Mouse (Mus musculus) heart, postnatal 0 days (tissue): Measurements from ENCODE around the gene Kcnh7. TPM values are rescaled to one million over a fixed set of nuclear protein-coding genes. Genes with fewer than 3 reads are reported as not detected.

Experiments used
- ATAC-seq: fragments of 200-750 bp; cut with Nextera tagmentation; 2 replicates; pipeline ENCODE4 v1.8.0; 2017; ENCODE audit warnings: low read depth, moderate number of reproducible peaks, moderate library complexity; ENCODE audit not compliant: insufficient read depth
- DNase-seq: peaks from one replicate; pipeline ENCODE4 v3.0.0-alpha.2; 2016; ENCODE audit warnings: low spot score
- H3K27ac ChIP-seq: fragments of 300-500 bp; sonication (generic); 2 replicates; pipeline ENCODE4 v1.5.1; 2014; ENCODE audit warnings: low read depth, mild to moderate bottlenecking
- H3K27me3 ChIP-seq: fragments of 300-500 bp; sonication (generic); 2 replicates; pipeline ENCODE4 v1.6.1; 2014; ENCODE audit warnings: low read length, mixed read lengths; ENCODE audit not compliant: control insufficient read depth, insufficient read depth
- H3K36me3 ChIP-seq: fragments of 300-500 bp; sonication (generic); replicated peaks from 2 replicates; pipeline ENCODE4 v1.6.1; 2014; ENCODE audit warnings: low read length, mixed read lengths; ENCODE audit not compliant: control insufficient read depth, insufficient read depth
- H3K4me1 ChIP-seq: fragments of 300-500 bp; sonication (generic); 2 replicates; pipeline ENCODE4 v1.6.1; 2014; ENCODE audit warnings: antibody characterized with exemption; ENCODE audit not compliant: control insufficient read depth, insufficient read depth
- H3K4me2 ChIP-seq: fragments of 300-500 bp; sonication (generic); 2 replicates; pipeline ENCODE4 v1.6.1; 2014; ENCODE audit warnings: low read depth, mild to moderate bottlenecking, low read length, moderate library complexity
- H3K4me3 ChIP-seq: fragments of 300-500 bp; sonication (generic); 2 replicates; pipeline ENCODE4 v1.5.1; 2014; ENCODE audit warnings: low read depth, low read length
- H3K9ac ChIP-seq: fragments of 300-500 bp; sonication (generic); replicated peaks from 2 replicates; pipeline ENCODE4 v1.6.1; 2014; ENCODE audit warnings: low read depth, low read length, mixed read lengths
- H3K9me3 ChIP-seq: fragments of 300-500 bp; sonication (generic); replicated peaks from 2 replicates; pipeline ENCODE4 v1.6.1; 2016; ENCODE audit warnings: low read length; ENCODE audit not compliant: control insufficient read depth
- CTCF ChIP-seq: IDR thresholded peaks from 2 replicates; pipeline ENCODE4 v1.5.1; 2016; ENCODE audit warnings: antibody characterized with exemption, control low read depth, low read depth
- EP300 ChIP-seq: IDR thresholded peaks from 2 replicates; pipeline ENCODE4 v1.6.1; 2016; ENCODE audit warnings: antibody characterized with exemption, low read depth
- WGBS: fragments of 180-500 bp; shearing (Covaris S2); extraction: QIAGEN DNeasy Blood & Tissue Kit; methylation state at CpG from one replicate; pipeline ENCODE4 v1.1.7; 2014; 5-methylcytosine and 5-hydroxymethylcytosine counted together
- polyA plus RNA-seq: library from polyadenylated mRNA; unstranded; fragments of >200 nt; fragmentation: Nextera tagmentation; extraction: Ambion mirVana; gene quantifications from 2 replicates; pipeline ENCODE4 v1.2.1, GENCODE M21; 2015
- total RNA-seq: library from RNA; depleted of rRNA; stranded (reverse); fragments of >200 nt; gene quantifications from 2 replicates; pipeline ENCODE4 v1.2.3, GENCODE M21; 2014; ENCODE audit warnings: low replicate concordance

The Kcnh7 gene
- total and polyA plus RNA-seq, 2 experiments from 2014 or later, result 0.31 to 1.9 TPM

DNA sequence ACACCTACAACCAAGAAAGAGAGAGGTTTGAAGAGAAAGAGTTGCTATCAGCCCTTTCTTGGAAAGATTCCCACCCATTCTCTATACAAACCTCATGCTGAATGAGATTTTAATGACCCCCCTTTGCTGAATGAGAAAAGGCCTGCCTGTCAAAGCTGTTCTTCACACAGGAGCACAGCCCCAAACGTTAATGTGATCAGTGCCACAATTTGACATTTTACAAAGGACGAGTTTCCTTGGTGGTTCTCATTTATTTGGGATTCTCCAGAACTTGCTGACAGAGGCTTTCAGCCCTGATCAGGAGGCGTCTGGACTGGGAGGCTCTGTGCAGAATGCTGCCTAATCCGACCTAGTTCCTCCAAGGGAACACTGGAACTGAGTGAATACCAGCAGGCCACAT, 92.3 kb downstream of the Kcnh7 start:
- DNase-seq (no peak), ATAC-seq (no peak)
- 52% methylated on average over 4 of the region's 4 CpGs for WGBS
- Histone ChIP-seq H3K36me3 (no peaks in the 10 kb centered on the region), H3K27me3 (no peaks in the 10 kb centered on the region), H3K4me1 (no peaks in the 10 kb centered on the region), H3K4me3 (no peak overlapping the region), H3K27ac (no peak overlapping the region), H3K9ac (no peak overlapping the region), H3K4me2 (no peak overlapping the region), H3K9me3 (no peaks in the 10 kb centered on the region)
- TF ChIP-seq EP300 (no peak), CTCF (no peak)

DNA sequence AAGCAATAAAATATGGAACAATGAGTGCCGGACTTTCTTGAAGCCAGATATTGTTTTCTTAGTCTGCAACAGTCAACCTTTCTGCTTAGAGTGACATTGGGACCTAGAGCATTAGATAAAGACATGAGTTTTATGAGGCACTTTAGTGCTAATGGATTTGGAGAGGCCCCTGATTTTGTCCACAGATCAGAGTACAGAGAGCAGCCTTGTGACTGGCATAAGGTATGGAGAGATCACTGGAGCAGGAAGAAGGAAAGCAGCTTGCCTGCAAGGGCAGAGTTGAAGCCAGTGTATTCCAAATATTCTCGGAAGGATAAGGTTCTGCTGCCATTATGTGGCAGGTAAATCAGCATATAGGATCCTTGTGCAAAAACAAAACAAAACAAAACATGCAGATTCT, 93.6 kb downstream of the Kcnh7 start:
- Histone ChIP-seq H3K27me3 (no peaks in the 10 kb centered on the region), H3K9ac (no peak overlapping the region), H3K4me1 (no peaks in the 10 kb centered on the region), H3K4me3 (no peak overlapping the region), H3K36me3 (no peaks in the 10 kb centered on the region), H3K4me2 (no peak overlapping the region), H3K27ac (no peak overlapping the region), H3K9me3 (no peaks in the 10 kb centered on the region)
- TF ChIP-seq CTCF (no peak), EP300 (no peak)
- ATAC-seq, result no peak
- WGBS, result 77% methylated on average over 2 of the region's 2 CpGs
- DNase-seq, result no peak

DNA sequence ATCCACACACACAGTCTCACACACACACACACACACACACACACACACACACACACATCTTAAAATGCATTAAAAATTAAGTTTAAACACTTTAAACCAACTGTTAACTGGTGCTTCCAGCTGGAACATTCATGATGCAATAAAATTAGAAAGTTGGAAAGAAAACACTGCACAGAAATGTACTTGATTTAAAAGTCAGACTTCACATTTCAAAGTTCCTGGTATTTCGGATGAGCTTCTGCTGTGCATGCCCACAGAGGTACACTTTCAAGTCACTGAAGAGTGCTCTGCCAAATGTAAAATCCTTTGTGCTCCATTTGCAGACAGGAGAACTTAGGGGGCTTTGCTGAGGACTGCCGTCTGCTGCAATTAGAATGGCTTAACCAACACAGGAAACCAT, 125.7 kb downstream of the Kcnh7 start:
- Histone ChIP-seq H3K9me3 (no peaks in the 10 kb centered on the region), H3K9ac (no peak overlapping the region), H3K4me3 (no peak overlapping the region), H3K27me3 (no peaks in the 10 kb centered on the region), H3K4me1 (no peaks in the 10 kb centered on the region), H3K27ac (no peak overlapping the region), H3K4me2 (no peak overlapping the region), H3K36me3 (no peaks in the 10 kb centered on the region)
- ATAC-seq (no peak), DNase-seq (no peak)
- no peak for TF ChIP-seq CTCF
- no peak for TF ChIP-seq EP300
- WGBS, result 70% methylated on average over 2 of the region's 2 CpGs

DNA sequence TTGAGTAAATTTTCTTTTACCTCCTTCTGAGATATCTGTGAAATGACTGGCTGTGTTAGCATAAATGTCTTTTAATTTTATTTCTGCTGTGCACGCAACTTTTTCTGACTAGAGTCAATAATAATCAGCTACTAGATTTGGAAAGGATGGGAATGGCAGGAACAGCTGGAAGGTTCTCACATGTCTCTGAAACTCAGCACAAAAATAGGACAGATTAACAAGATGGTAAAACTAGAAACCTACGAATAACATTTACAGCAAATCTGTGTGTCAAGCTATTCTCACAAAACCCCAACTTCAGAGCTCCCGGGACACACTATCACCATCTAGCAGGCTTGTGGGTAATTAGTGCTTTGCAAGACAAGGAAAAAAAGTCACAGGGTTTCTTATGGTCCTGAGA, 134.2 kb downstream of the Kcnh7 start:
- H3K4me3 ChIP-seq, result no peak overlapping the region
- H3K4me2 ChIP-seq, result no peak overlapping the region
- no peaks in the 10 kb centered on the region for H3K4me1 ChIP-seq
- H3K27me3 ChIP-seq, result no peaks in the 10 kb centered on the region
- TF ChIP-seq CTCF, result no peak
- no peak for TF ChIP-seq EP300
- DNase-seq (no peak), ATAC-seq (no peak)
- WGBS, result 74% methylated on average over 3 of the region's 3 CpGs
- H3K27ac ChIP-seq, result no peak overlapping the region
- no peaks in the 10 kb centered on the region for H3K36me3 ChIP-seq
- H3K9ac ChIP-seq, result no peak overlapping the region
- H3K9me3 ChIP-seq, result no peaks in the 10 kb centered on the region

DNA sequence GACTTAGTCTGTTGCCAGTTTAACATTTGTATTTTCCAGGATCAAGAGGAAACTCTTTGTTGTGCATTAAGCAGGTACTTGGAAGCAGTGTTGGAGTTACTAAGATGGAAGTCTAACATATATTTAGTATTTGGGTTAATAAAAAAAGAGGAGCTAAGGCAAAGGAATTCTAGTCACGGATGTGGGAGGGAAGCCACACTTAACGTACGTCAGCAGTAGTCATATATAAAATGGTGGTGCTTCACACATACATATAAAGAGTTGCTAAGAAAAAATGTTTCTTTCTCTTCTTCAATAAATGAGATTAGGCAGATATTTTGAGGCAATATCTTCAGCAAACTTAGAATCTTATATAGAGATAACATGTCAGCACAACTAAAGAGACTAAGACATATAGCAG, 144.4 kb downstream of the Kcnh7 start:
- Histone ChIP-seq H3K27ac (no peak overlapping the region), H3K36me3 (no peaks in the 10 kb centered on the region), H3K27me3 (no peaks in the 10 kb centered on the region), H3K4me3 (no peak overlapping the region), H3K4me2 (no peak overlapping the region), H3K9me3 (no peaks in the 10 kb centered on the region), H3K9ac (no peak overlapping the region), H3K4me1 (no peaks in the 10 kb centered on the region)
- 88% methylated on average over 3 of the region's 3 CpGs for WGBS
- DNase-seq (no peak), ATAC-seq (no peak)
- TF ChIP-seq CTCF (no peak), EP300 (no peak)

DNA sequence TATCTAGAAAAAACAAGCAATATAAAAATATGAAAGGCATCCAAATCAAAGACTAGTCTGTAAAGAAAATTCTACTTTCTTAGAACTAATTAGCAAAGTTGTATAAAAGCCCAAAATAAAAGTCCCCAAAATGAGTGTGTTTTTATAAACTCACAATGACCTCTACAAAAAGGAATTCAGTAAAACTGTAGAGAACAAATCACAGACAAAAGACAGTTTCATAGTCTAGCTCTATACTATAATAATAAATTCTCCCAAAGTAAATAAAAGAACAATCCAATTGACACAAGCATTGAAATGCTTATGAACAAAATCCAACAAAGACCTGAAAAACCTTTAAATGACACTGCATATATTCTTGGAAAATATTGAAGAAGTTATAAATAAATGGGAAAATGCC, 169.2 kb downstream of the Kcnh7 start:
- H3K4me1 ChIP-seq, result no peaks in the 10 kb centered on the region
- H3K4me2 ChIP-seq, result no peak overlapping the region
- H3K27me3 ChIP-seq, result no peaks in the 10 kb centered on the region
- H3K4me3 ChIP-seq, result no peak overlapping the region
- no peak for DNase-seq
- TF ChIP-seq EP300, result no peak
- no peak for TF ChIP-seq CTCF
- no peaks in the 10 kb centered on the region for H3K9me3 ChIP-seq
- ATAC-seq, result no peak
- no peaks in the 10 kb centered on the region for H3K36me3 ChIP-seq
- no peak overlapping the region for H3K27ac ChIP-seq
- no peak overlapping the region for H3K9ac ChIP-seq
